Mouse (Mus musculus): ENCODE data around the gene Slc9a9.

GRCm38 (mm10) chr9:95168487-95169008, 498.8 kb downstream of the Slc9a9 start:
- TF ChIP-seq CTCF (IDR thresholded peaks at IDR 0.05; ENCODE audit: control insufficient read depth, insufficient read depth, insufficient replicate concordance, low read depth, low read length) (no peak), POLR2A (IDR thresholded peaks at IDR 0.05; ENCODE audit: control insufficient read depth, low read depth, low read length) (no peak)
